Mouse (Mus musculus) spleen, adult 2 months (tissue): ENCODE data around the gene Ggps1.

Experiments used
- CTCF ChIP-seq: fragments of 200-500 bp; IDR thresholded peaks from 2 replicates; pipeline ENCODE4 v1.5.1; 2011; ENCODE audit warnings: mild to moderate bottlenecking, inconsistent platforms; ENCODE audit not compliant: insufficient read depth, insufficient read length, insufficient replicate concordance; ENCODE audit errors: extremely low read depth
- POLR2A ChIP-seq: fragments of 200-500 bp; IDR thresholded peaks from 2 replicates; pipeline ENCODE4 v1.6.1; 2011; ENCODE audit warnings: low read depth, low read length, inconsistent platforms

- TF ChIP-seq CTCF = no peak
- no peak for TF ChIP-seq POLR2A
Observed at GRCm38 (mm10) chr13:14044521-14044920, 18.8 kb downstream of the Ggps1 start.
